Mouse (Mus musculus) hindbrain, embryonic 13.5 days (tissue): ENCODE data around the gene Tubb4b. TPM values are rescaled to one million over a fixed set of nuclear protein-coding genes. Genes with fewer than 3 reads are reported as not detected.

ENCODE experiments used
- ATAC-seq: fragments of 200-750 bp; cut with Nextera tagmentation; 2 replicates; pipeline ENCODE4 v1.8.0; 2017; ENCODE audit warnings: moderate TSS enrichment; ENCODE audit not compliant: low FRiP score
- H3K27ac ChIP-seq: fragments of 300-500 bp; sonication (generic); 2 replicates; pipeline ENCODE4 v1.5.1; 2015; ENCODE audit warnings: inconsistent platforms, mild to moderate bottlenecking, moderate library complexity
- H3K27me3 ChIP-seq: fragments of 300-500 bp; sonication (generic); 2 replicates; pipeline ENCODE4 v1.6.1; 2015; ENCODE audit warnings: mild to moderate bottlenecking, inconsistent platforms
- H3K36me3 ChIP-seq: fragments of 300-500 bp; sonication (generic); 2 replicates; pipeline ENCODE4 v1.6.1; 2015; ENCODE audit warnings: mild to moderate bottlenecking, inconsistent platforms
- H3K4me1 ChIP-seq: fragments of 300-500 bp; sonication (generic); replicated peaks from 2 replicates; pipeline ENCODE4 v1.6.1; 2015; ENCODE audit warnings: inconsistent platforms
- H3K4me2 ChIP-seq: fragments of 300-500 bp; sonication (generic); 2 replicates; pipeline ENCODE4 v1.6.1; 2015; ENCODE audit warnings: inconsistent platforms, mild to moderate bottlenecking, moderate library complexity
- H3K4me3 ChIP-seq: fragments of 300-500 bp; sonication (generic); 2 replicates; pipeline ENCODE4 v1.5.1; 2015; ENCODE audit warnings: mild to moderate bottlenecking, inconsistent platforms
- H3K9ac ChIP-seq: fragments of 300-500 bp; sonication (generic); 2 replicates; pipeline ENCODE4 v1.6.1; 2015; ENCODE audit warnings: mild to moderate bottlenecking, inconsistent platforms
- H3K9me3 ChIP-seq: fragments of 300-500 bp; sonication (generic); 2 replicates; pipeline ENCODE4 v1.6.1; 2016; ENCODE audit warnings: inconsistent platforms
- WGBS: fragments of 180-500 bp; shearing (Covaris S2); methylation state at CpG from one replicate; pipeline ENCODE4 v1.1.7; 2015; 5-methylcytosine and 5-hydroxymethylcytosine counted together
- polyA plus RNA-seq: library from polyadenylated mRNA; unstranded; fragments of >200 nt; fragmentation: Nextera tagmentation; extraction: Ambion mirVana; gene quantifications from 2 replicates; pipeline ENCODE4 v1.2.1, GENCODE M21; 2015

Gene Tubb4b
- polyA plus RNA-seq, 1 experiment from 2014 or later = 349 TPM

DNA sequence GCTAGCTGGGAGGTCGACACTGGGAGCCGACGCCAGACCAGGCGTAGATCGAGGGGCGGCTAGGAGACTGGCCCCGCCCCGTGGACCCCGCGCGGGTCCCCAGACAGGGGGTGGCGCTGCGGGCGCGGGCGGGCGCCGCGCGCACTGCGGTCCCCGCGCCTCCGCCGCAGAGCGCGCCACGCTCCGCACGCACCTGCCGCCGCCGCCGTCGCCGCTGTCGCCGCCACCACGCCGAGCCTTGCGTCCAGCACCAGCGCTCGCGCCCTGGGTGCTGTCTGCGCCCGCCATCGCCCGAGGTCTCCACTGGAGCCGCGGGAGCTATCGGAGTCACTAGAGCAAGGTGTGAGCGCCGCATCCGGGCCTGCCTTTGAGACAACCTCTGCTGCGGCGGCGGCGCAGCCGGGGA lies 17.6 kb upstream of the Tubb4b start, which contains the start of the genes Rnf208 and Cysrt1:
Gene Rnf208, plus strand, starts transcription at position 155 of the 406 bp plus-strand sequence.
Gene Cysrt1, minus strand, starts transcription at position 352 of the 406 bp plus-strand sequence.
- Histone ChIP-seq H3K27me3 (peaks cover 22% of the 10 kb centered on the region), H3K4me2 (peak within 1 kb of the TSS; percentile 89), H3K27ac (peak within 1 kb of the TSS; percentile 78), H3K9ac (peak within 1 kb of the TSS; percentile 90), H3K4me1 (peaks cover 42% of the 10 kb centered on the region), H3K4me3 (peak within 1 kb of the TSS; percentile 70), H3K36me3 (peaks cover 26% of the 10 kb centered on the region), H3K9me3 (no peaks in the 10 kb centered on the region)
- peak; percentile 52 for ATAC-seq
- 0% methylated on average over 45 of the region's 59 CpGs for WGBS

DNA sequence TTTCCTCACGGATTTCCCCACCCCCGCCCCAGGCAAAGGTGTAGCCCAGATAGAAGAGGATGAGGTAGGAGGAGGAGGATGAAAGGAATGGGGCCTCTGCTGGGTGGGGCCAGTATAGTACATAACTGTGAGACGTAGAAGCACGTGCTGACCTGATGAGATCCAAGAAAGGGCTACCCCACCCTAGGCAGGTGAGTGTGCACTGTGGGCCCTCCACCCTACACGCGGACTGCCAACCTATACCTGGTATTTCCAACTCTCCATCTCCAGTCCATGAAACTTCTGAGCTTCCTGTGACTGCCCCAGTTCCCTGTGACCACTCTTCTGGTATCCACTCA lies 16.9 kb upstream of the Tubb4b start:
- H3K4me1 ChIP-seq = peaks cover 42% of the 10 kb centered on the region
- 18% methylated on average over 6 of the region's 6 CpGs for WGBS

DNA sequence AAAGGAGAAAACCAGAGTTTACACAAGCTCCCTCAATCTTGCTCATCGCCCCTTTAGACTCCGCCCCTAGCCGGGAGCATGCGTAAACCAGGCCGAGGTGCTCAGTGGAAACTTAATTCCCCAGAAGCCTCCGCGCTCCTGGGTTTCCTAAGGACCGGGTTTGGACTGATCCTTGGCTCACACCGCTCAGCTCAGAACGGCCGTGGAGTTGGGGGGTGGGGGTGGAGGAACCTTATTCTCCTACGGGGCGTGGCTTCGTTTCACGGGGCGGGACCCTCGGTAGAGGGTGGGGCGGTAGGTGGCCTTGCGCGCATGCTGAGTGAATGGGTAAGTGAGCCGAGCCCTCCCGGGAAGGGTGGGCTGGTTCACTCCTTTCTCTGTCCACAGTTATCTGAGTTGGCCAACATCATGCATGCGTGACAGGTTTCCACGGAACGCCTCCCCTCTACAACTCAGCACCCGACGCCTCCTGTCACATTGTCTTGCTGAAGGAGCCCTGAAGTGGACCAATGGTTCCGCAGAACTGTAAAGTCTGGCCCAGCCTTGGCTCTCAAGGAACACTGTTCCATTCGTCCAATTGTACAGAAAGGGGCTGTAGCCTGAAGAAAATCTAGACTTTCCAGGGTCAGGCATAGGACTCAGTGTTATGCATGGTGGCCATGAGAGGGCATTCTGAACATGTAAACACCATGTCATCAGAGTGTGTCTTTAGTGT lies 16.4 kb upstream of the Tubb4b start:
- H3K4me3 ChIP-seq = peak overlapping the region; percentile 70
- ATAC-seq = peak; percentile 60
- H3K27me3 ChIP-seq = peaks cover 33% of the 10 kb centered on the region
- peak overlapping the region; percentile 90 for H3K9ac ChIP-seq
- WGBS = 1% methylated on average over 29 of the region's 29 CpGs
- peak overlapping the region; percentile 89 for H3K4me2 ChIP-seq
- no peaks in the 10 kb centered on the region for H3K9me3 ChIP-seq
- H3K36me3 ChIP-seq = peaks cover 14% of the 10 kb centered on the region
- peaks cover 42% of the 10 kb centered on the region for H3K4me1 ChIP-seq
- H3K27ac ChIP-seq = peak overlapping the region; percentile 78

More for the DNA sequence above, 16.9 kb upstream of the Tubb4b start:
- H3K27me3 ChIP-seq = peaks cover 28% of the 10 kb centered on the region
- peak overlapping the region; percentile 78 for H3K27ac ChIP-seq
- no peaks in the 10 kb centered on the region for H3K9me3 ChIP-seq
- peak overlapping the region; percentile 89 for H3K4me2 ChIP-seq
- H3K9ac ChIP-seq = peak overlapping the region; percentile 90
- peaks cover 19% of the 10 kb centered on the region for H3K36me3 ChIP-seq
- peak; percentile 40 for ATAC-seq
- peak overlapping the region; percentile 70 for H3K4me3 ChIP-seq

GRCm38 (mm10) chr2:25240310-25240709 lies 15.8 kb upstream of the Tubb4b start:
- Histone ChIP-seq H3K36me3 (peaks cover 9% of the 10 kb centered on the region), H3K9ac (peak overlapping the region; percentile 90), H3K27ac (peak overlapping the region; percentile 68), H3K9me3 (no peaks in the 10 kb centered on the region), H3K27me3 (peaks cover 37% of the 10 kb centered on the region), H3K4me3 (peak overlapping the region; percentile 70), H3K4me2 (peak overlapping the region; percentile 89), H3K4me1 (peaks cover 42% of the 10 kb centered on the region)
- WGBS = 53% methylated on average over 8 of the region's 8 CpGs
- ATAC-seq = peak; percentile 14

GRCm38 (mm10) chr2:25239766-25240165 lies 15.3 kb upstream of the Tubb4b start:
- Histone ChIP-seq H3K27me3 (peaks cover 43% of the 10 kb centered on the region), H3K9me3 (no peaks in the 10 kb centered on the region), H3K9ac (no peak overlapping the region), H3K4me1 (peaks cover 42% of the 10 kb centered on the region), H3K36me3 (peaks cover 7% of the 10 kb centered on the region; the same call in 1 of the 2 replicates), H3K4me3 (no peak overlapping the region), H3K4me2 (no peak overlapping the region), H3K27ac (no peak overlapping the region)
- ATAC-seq = no peak
- 89% methylated on average over 3 of the region's 3 CpGs for WGBS

DNA sequence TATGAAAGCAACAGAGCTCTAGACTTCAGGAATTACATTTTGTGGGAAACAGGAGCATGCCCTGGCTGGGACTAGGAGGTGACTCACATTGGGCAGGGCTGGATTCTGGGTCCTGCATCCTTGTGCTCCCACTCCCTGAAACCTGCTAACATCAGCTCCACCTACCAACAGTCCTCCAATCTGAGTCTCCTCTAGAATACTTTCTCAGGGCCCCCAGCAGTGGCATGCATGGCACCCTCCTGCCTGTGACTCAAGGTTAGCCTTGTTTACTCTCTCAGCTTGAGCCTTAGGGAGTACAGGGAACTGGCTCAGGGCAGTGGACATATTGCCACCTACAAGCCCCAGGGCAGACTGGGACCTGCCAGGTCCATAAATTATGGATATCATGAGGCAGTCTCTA lies 13.6 kb upstream of the Tubb4b start:
- no peak for ATAC-seq

DNA sequence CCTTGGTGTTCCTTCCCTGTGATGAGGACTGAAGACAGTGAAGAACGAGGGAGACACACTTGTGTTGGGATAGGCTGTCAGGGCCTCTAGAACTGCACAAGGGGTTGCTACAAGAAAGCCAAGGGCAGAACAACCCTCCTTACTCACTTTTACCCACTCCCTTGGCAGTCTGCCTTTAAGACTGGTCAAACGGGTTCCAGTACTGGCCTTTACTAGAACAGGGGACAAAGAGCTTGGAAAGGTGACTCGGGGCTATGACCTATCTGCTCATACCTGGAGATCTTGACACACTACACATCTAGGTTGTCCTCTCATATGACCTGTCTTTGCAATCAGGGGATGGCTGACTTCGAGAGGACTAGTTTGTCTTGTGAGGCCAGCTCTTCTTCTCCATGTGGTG lies 13.0 kb upstream of the Tubb4b start:
- Histone ChIP-seq H3K27me3 (peaks cover 49% of the 10 kb centered on the region), H3K36me3 (no peaks in the 10 kb centered on the region), H3K4me3 (no peak overlapping the region), H3K27ac (no peak overlapping the region), H3K4me2 (no peak overlapping the region), H3K9me3 (no peaks in the 10 kb centered on the region), H3K9ac (no peak overlapping the region), H3K4me1 (peaks cover 23% of the 10 kb centered on the region)
- WGBS = 74% methylated on average over 4 of the region's 4 CpGs
- ATAC-seq = no peak

More for the DNA sequence above, 13.6 kb upstream of the Tubb4b start:
- Histone ChIP-seq H3K4me1 (peaks cover 29% of the 10 kb centered on the region), H3K9ac (no peak overlapping the region), H3K27ac (no peak overlapping the region), H3K36me3 (no peaks in the 10 kb centered on the region), H3K4me3 (no peak overlapping the region), H3K27me3 (peaks cover 52% of the 10 kb centered on the region), H3K4me2 (no peak overlapping the region), H3K9me3 (no peaks in the 10 kb centered on the region)

- Histone ChIP-seq H3K27me3 (peaks cover 52% of the 10 kb centered on the region), H3K4me2 (no peak within 1 kb of the TSS), H3K9me3 (no peaks in the 10 kb centered on the region), H3K27ac (no peak within 1 kb of the TSS), H3K4me1 (peaks cover 14% of the 10 kb centered on the region), H3K9ac (no peak within 1 kb of the TSS), H3K4me3 (no peak within 1 kb of the TSS), H3K36me3 (no peaks in the 10 kb centered on the region)
- 43% methylated on average over 8 of the region's 8 CpGs for WGBS
- ATAC-seq = no peak
Observed at GRCm38 (mm10) chr2:25236614-25237013, 12.1 kb upstream of the Tubb4b start, which contains the start of gene Rnf224. TSS of gene Rnf224 (minus strand) at chr2:25236787.

DNA sequence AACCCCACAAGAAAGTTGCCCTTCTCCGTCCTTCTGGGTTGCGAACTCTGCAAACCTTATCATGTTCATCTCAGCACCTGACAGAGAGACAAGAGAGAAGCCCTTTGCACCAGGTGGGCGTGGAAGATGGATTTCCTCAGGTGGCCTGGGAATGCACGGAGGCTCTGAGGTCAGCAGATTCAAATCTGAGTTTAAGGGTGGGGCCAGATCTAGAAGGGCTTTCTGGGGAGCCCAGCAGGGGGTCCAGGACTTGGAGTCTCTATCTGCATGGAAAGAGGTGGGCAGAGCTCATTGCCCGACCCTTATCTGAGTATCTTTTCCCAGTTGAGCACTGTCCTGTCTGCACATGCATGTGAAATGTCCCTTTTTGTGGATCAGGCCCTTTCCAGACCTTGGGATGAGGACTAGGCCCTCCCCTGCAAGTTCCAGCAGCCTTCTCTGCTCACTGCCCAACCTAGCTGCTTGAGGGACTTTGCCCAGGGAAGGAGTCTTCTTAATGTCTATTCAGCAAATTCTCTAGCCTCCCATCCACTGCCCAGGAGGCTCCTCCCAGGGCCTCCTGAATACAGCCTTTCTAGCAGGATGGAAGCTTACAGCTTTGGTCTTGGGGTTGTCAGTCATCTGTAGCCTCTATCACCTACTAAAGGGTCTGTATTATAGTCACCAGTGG lies 10.2 kb upstream of the Tubb4b start:
- no peak for ATAC-seq
- Histone ChIP-seq H3K9ac (no peak overlapping the region), H3K27me3 (peaks cover 64% of the 10 kb centered on the region), H3K4me1 (no peaks in the 10 kb centered on the region), H3K4me2 (no peak overlapping the region), H3K27ac (no peak overlapping the region), H3K4me3 (no peak overlapping the region), H3K9me3 (no peaks in the 10 kb centered on the region), H3K36me3 (no peaks in the 10 kb centered on the region)
- 78% methylated on average over 5 of the region's 5 CpGs for WGBS

GRCm38 (mm10) chr2:25234050-25234449 lies 9.5 kb upstream of the Tubb4b start, which contains the start of gene Slc34a3:
TSS of gene Slc34a3 (minus strand) at chr2:25234364.
- ATAC-seq = no peak
- WGBS = 83% methylated on average over 3 of the region's 3 CpGs

DNA sequence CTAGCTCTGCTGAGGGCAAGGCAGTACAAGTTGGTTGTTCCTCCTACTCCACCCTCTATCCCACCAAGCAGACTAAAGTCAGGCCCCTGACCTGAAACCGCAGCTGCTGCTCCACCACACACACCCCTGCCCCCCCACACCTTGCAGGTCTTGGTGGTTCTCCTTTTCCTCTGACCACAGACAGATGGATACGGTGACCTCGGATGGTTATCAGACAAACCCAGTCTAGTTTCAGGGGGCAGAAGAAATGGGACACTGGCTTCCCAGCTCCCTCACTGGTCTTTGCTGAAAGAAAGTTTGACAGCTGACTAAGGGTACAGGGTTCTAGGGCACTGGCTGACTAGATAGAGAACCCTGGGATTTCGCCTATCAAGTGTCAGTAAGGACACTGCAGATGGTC lies 8.9 kb upstream of the Tubb4b start:
- H3K4me2 ChIP-seq = no peak overlapping the region
- H3K36me3 ChIP-seq = no peaks in the 10 kb centered on the region
- no peak overlapping the region for H3K9ac ChIP-seq
- peaks cover 59% of the 10 kb centered on the region for H3K27me3 ChIP-seq
- H3K4me1 ChIP-seq = peaks cover 7% of the 10 kb centered on the region
- 79% methylated on average over 4 of the region's 4 CpGs for WGBS
- no peaks in the 10 kb centered on the region for H3K9me3 ChIP-seq
- H3K4me3 ChIP-seq = no peak overlapping the region
- no peak overlapping the region for H3K27ac ChIP-seq
- no peak for ATAC-seq

More at GRCm38 (mm10) chr2:25234050-25234449, 9.5 kb upstream of the Tubb4b start, which contains the start of gene Slc34a3:
- no peaks in the 10 kb centered on the region for H3K9me3 ChIP-seq
- peaks cover 61% of the 10 kb centered on the region for H3K27me3 ChIP-seq
- H3K36me3 ChIP-seq = no peaks in the 10 kb centered on the region
- no peak within 1 kb of the TSS for H3K9ac ChIP-seq
- no peak within 1 kb of the TSS for H3K4me3 ChIP-seq
- H3K27ac ChIP-seq = no peak within 1 kb of the TSS
- no peak within 1 kb of the TSS for H3K4me2 ChIP-seq
- H3K4me1 ChIP-seq = peaks cover 2% of the 10 kb centered on the region

DNA sequence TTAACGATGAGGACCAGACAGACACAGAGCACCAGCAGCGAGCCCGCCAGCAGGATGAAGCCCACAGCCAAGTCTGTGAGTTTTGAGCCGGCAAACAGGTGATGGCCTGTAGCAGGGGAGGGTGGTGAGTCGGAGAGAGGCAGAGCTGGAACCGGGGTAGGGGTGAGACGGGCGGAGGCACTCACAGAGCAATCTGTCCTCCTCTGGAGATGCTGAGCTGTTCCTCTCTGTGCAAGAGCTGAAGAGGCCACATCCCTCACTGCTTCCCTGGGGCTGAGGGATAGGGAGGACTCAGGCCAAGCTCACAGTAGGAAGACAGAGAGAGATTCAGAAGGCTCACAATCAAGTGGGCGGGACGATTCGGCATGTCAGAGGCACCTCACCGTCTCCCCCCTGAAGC lies 6.5 kb upstream of the Tubb4b start:
- WGBS = 57% methylated on average over 12 of the region's 12 CpGs
- ATAC-seq = no peak
- Histone ChIP-seq H3K4me2 (no peak overlapping the region), H3K9ac (no peak overlapping the region), H3K27ac (no peak overlapping the region), H3K9me3 (no peaks in the 10 kb centered on the region), H3K4me1 (peaks cover 8% of the 10 kb centered on the region), H3K4me3 (no peak overlapping the region), H3K36me3 (no peaks in the 10 kb centered on the region), H3K27me3 (peaks cover 37% of the 10 kb centered on the region)
